Mouse (Mus musculus) neural tube, embryonic 14.5 days (tissue): ENCODE data around the gene Parp11. TPM values are rescaled to one million over a fixed set of nuclear protein-coding genes. Genes with fewer than 3 reads are reported as not detected.

ENCODE experiments used
- ATAC-seq: fragments of 200-750 bp; cut with Nextera tagmentation; 2 replicates; pipeline ENCODE4 v1.8.0; 2017; ENCODE audit warnings: low read depth, mild to moderate bottlenecking, moderate TSS enrichment, moderate library complexity
- H3K27ac ChIP-seq: fragments of 300-500 bp; sonication (generic); 2 replicates; pipeline ENCODE4 v1.5.1; 2014; ENCODE audit warnings: low read depth, mild to moderate bottlenecking, control low read depth, low read length, moderate library complexity, mixed read lengths
- H3K27me3 ChIP-seq: fragments of 300-500 bp; sonication (generic); 2 replicates; pipeline ENCODE4 v1.6.1; 2014; ENCODE audit warnings: low read length; ENCODE audit not compliant: control insufficient read depth, insufficient read depth
- H3K36me3 ChIP-seq: fragments of 300-500 bp; sonication (generic); 2 replicates; pipeline ENCODE4 v1.6.1; 2014; ENCODE audit warnings: low read length, mixed read lengths; ENCODE audit not compliant: control insufficient read depth, insufficient read depth
- H3K4me1 ChIP-seq: fragments of 300-500 bp; sonication (generic); 2 replicates; pipeline ENCODE4 v1.6.1; 2014; ENCODE audit warnings: low read length; ENCODE audit not compliant: control insufficient read depth, insufficient read depth
- H3K4me2 ChIP-seq: fragments of 300-500 bp; sonication (generic); 2 replicates; pipeline ENCODE4 v1.6.1; 2014; ENCODE audit warnings: mild to moderate bottlenecking, low read depth, low read length, control low read depth
- H3K4me3 ChIP-seq: fragments of 300-500 bp; sonication (generic); 2 replicates; pipeline ENCODE4 v1.5.1; 2014; ENCODE audit warnings: low read depth, low read length, control low read depth, mixed read lengths
- H3K9ac ChIP-seq: fragments of 300-500 bp; sonication (generic); replicated peaks from 2 replicates; pipeline ENCODE4 v1.6.1; 2014; ENCODE audit warnings: low read depth, mild to moderate bottlenecking, control low read depth, low read length, mixed read lengths
- H3K9me3 ChIP-seq: fragments of 300-500 bp; sonication (generic); 2 replicates; pipeline ENCODE4 v1.6.1; 2016; ENCODE audit warnings: low read length; ENCODE audit not compliant: control insufficient read depth
- WGBS: fragments of 180-500 bp; shearing (Covaris S2); extraction: QIAGEN DNeasy Blood & Tissue Kit; methylation state at CpG from one replicate; pipeline ENCODE4 v1.1.7; 2014; 5-methylcytosine and 5-hydroxymethylcytosine counted together
- polyA plus RNA-seq: library from polyadenylated mRNA; unstranded; fragments of >200 nt; fragmentation: Nextera tagmentation; extraction: Ambion mirVana; gene quantifications from 2 replicates; pipeline ENCODE4 v1.2.1, GENCODE M21; 2014

Gene Parp11
- polyA plus RNA-seq: 89.3 and 90.8 TPM in 2 replicates

GRCm38 (mm10) chr6:127446436-127446890 is at the start of gene Parp11:
Parp11 (plus strand) TSS chr6:127446840.
- Histone ChIP-seq H3K4me1 (peaks cover 5% of the 10 kb centered on the region; the same call in 1 of the 2 replicates), H3K4me2 (no peak within 1 kb of the TSS), H3K27ac (no peak within 1 kb of the TSS), H3K9me3 (no peaks in the 10 kb centered on the region), H3K27me3 (no peaks in the 10 kb centered on the region), H3K36me3 (no peaks in the 10 kb centered on the region), H3K4me3 (no peak within 1 kb of the TSS), H3K9ac (no peak within 1 kb of the TSS)
- ATAC-seq: peak; percentile 33; the same call in 1 of the 2 replicates
- 15% methylated on average over 8 of the region's 8 CpGs for WGBS

GRCm38 (mm10) chr6:127398073-127398472 is 48.6 kb upstream of the Parp11 start:
- 0 out of 2 replicates have a peak, but pooled peaks cover 3% of the 10 kb centered on the region for H3K4me1 ChIP-seq
- no peaks in the 10 kb centered on the region for H3K9me3 ChIP-seq
- H3K4me3 ChIP-seq: no peak overlapping the region
- H3K9ac ChIP-seq: no peak overlapping the region
- H3K4me2 ChIP-seq: no peak overlapping the region
- H3K27me3 ChIP-seq: no peaks in the 10 kb centered on the region
- no peak for ATAC-seq
- H3K27ac ChIP-seq: no peak overlapping the region
- H3K36me3 ChIP-seq: no peaks in the 10 kb centered on the region
- 34% methylated on average over 2 of the region's 2 CpGs for WGBS

- H3K4me1 ChIP-seq: 0 out of 2 replicates have a peak, but pooled peaks cover 2% of the 10 kb centered on the region
- H3K36me3 ChIP-seq: no peaks in the 10 kb centered on the region
- no peaks in the 10 kb centered on the region for H3K27me3 ChIP-seq
- no peak overlapping the region for H3K27ac ChIP-seq
- 85% methylated on average over 3 of the region's 3 CpGs for WGBS
- no peak for ATAC-seq
- no peak overlapping the region for H3K9ac ChIP-seq
- no peaks in the 10 kb centered on the region for H3K9me3 ChIP-seq
- no peak overlapping the region for H3K4me2 ChIP-seq
- no peak overlapping the region for H3K4me3 ChIP-seq
Measured at GRCm38 (mm10) chr6:127401419-127401818, 45.2 kb upstream of the Parp11 start.

- Histone ChIP-seq H3K27me3 (no peaks in the 10 kb centered on the region), H3K4me1 (0 out of 2 replicates have a peak, but pooled peaks cover 2% of the 10 kb centered on the region), H3K9me3 (no peaks in the 10 kb centered on the region), H3K9ac (no peak overlapping the region), H3K4me2 (no peak overlapping the region), H3K4me3 (no peak overlapping the region), H3K27ac (peak overlapping the region; percentile 28; the same call in 1 of the 2 replicates), H3K36me3 (no peaks in the 10 kb centered on the region)
- peak; percentile 95 for ATAC-seq
- 21% methylated on average over 13 of the region's 13 CpGs for WGBS
Measured at GRCm38 (mm10) chr6:127404070-127404810, 42.4 kb upstream of the Parp11 start.

GRCm38 (mm10) chr6:127405682-127406081 is 41.0 kb upstream of the Parp11 start:
- Histone ChIP-seq H3K4me3 (no peak overlapping the region), H3K36me3 (no peaks in the 10 kb centered on the region), H3K9ac (no peak overlapping the region), H3K4me2 (no peak overlapping the region), H3K4me1 (0 out of 2 replicates have a peak, but pooled peaks cover 2% of the 10 kb centered on the region), H3K27ac (no peak overlapping the region), H3K9me3 (no peaks in the 10 kb centered on the region), H3K27me3 (no peaks in the 10 kb centered on the region)
- peak; percentile 50; the same call in 1 of the 2 replicates for ATAC-seq
- 9% methylated on average over 7 of the region's 7 CpGs for WGBS

- H3K9me3 ChIP-seq: no peaks in the 10 kb centered on the region
- WGBS: 25% methylated on average over 4 of the region's 4 CpGs
Measured at GRCm38 (mm10) chr6:127407742-127408141, 38.9 kb upstream of the Parp11 start.

GRCm38 (mm10) chr6:127417525-127418184 is 29.0 kb upstream of the Parp11 start:
- H3K27me3 ChIP-seq: no peaks in the 10 kb centered on the region
- H3K4me2 ChIP-seq: no peak overlapping the region
- no peak overlapping the region for H3K9ac ChIP-seq
- H3K36me3 ChIP-seq: no peaks in the 10 kb centered on the region
- ATAC-seq: no peak
- 24% methylated on average over 12 of the region's 12 CpGs for WGBS
- no peak overlapping the region for H3K27ac ChIP-seq
- H3K4me3 ChIP-seq: no peak overlapping the region
- H3K9me3 ChIP-seq: no peaks in the 10 kb centered on the region
- no peaks in the 10 kb centered on the region for H3K4me1 ChIP-seq

More at GRCm38 (mm10) chr6:127407742-127408141, 38.9 kb upstream of the Parp11 start:
- Histone ChIP-seq H3K9ac (no peak overlapping the region), H3K27me3 (no peaks in the 10 kb centered on the region), H3K4me3 (no peak overlapping the region), H3K27ac (no peak overlapping the region), H3K4me2 (no peak overlapping the region), H3K36me3 (no peaks in the 10 kb centered on the region), H3K4me1 (0 out of 2 replicates have a peak, but pooled peaks cover 2% of the 10 kb centered on the region)
- ATAC-seq: no peak

GRCm38 (mm10) chr6:127418322-127418721 is 28.3 kb upstream of the Parp11 start:
- Histone ChIP-seq H3K27me3 (no peaks in the 10 kb centered on the region), H3K4me2 (no peak overlapping the region), H3K9ac (no peak overlapping the region), H3K27ac (no peak overlapping the region), H3K4me3 (no peak overlapping the region), H3K4me1 (no peaks in the 10 kb centered on the region), H3K36me3 (no peaks in the 10 kb centered on the region), H3K9me3 (no peaks in the 10 kb centered on the region)
- 79% methylated on average over 2 of the region's 2 CpGs for WGBS
- no peak for ATAC-seq

- H3K27me3 ChIP-seq: no peaks in the 10 kb centered on the region
- H3K4me3 ChIP-seq: no peak overlapping the region
- H3K4me2 ChIP-seq: no peak overlapping the region
- H3K9me3 ChIP-seq: no peaks in the 10 kb centered on the region
- no peak for ATAC-seq
- H3K9ac ChIP-seq: no peak overlapping the region
- no peak overlapping the region for H3K27ac ChIP-seq
- H3K4me1 ChIP-seq: no peaks in the 10 kb centered on the region
- H3K36me3 ChIP-seq: no peaks in the 10 kb centered on the region
- 78% methylated on average over 2 of the region's 2 CpGs for WGBS
Measured at GRCm38 (mm10) chr6:127420115-127420514, 26.5 kb upstream of the Parp11 start.
